Mouse (Mus musculus): ENCODE measurements around the gene Ehbp1. TPM values are rescaled to one million over a fixed set of nuclear protein-coding genes. Genes with fewer than 3 reads are reported as not detected.

Ehbp1 gene
- polyA plus RNA-seq, 1 experiment from 2014 or later: 23.5 TPM

- Histone ChIP-seq H3K27me3 (replicated peaks; ENCODE audit: control insufficient read depth, insufficient read depth, low read length) (no peaks in the 10 kb centered on the region), H3K27ac (ENCODE audit: low read length) (peak overlapping the region; percentile 88), H3K36me3 (ENCODE audit: control insufficient read depth, insufficient read depth) (no peaks in the 10 kb centered on the region; the same call in 1 of the 2 replicates), H3K4me1 (replicated peaks; ENCODE audit: control insufficient read depth, insufficient read depth, low read length) (peaks cover 25% of the 10 kb centered on the region), H3K9ac (replicated peaks; ENCODE audit: low read depth, low read length) (peak overlapping the region; percentile 71), H3K4me3 (replicated peaks; ENCODE audit: low read length) (peak overlapping the region; percentile 74), H3K9me3 (ENCODE audit: control insufficient read depth, low read length) (no peaks in the 10 kb centered on the region), H3K4me2 (ENCODE audit: low read length) (peak overlapping the region; percentile 83)
- ATAC-seq: no peak
- WGBS: 0% methylated on average over 6 of the region's 6 CpGs
Measured at GRCm38 (mm10) chr11:22287513-22287900, 54.6 kb downstream of the Ehbp1 start.

- H3K4me3 ChIP-seq (replicated peaks; ENCODE audit: low read length): peak overlapping the region; percentile 74
- H3K9ac ChIP-seq (replicated peaks; ENCODE audit: low read depth, low read length): peak overlapping the region; percentile 92
- peak overlapping the region; percentile 84 for H3K4me2 ChIP-seq (ENCODE audit: low read length)
- ATAC-seq: peak; percentile 100
- under 1% methylated on average over 34 of the region's 43 CpGs for WGBS
- H3K27me3 ChIP-seq (replicated peaks; ENCODE audit: control insufficient read depth, insufficient read depth, low read length): no peaks in the 10 kb centered on the region
- peaks cover 25% of the 10 kb centered on the region for H3K4me1 ChIP-seq (replicated peaks; ENCODE audit: control insufficient read depth, insufficient read depth, low read length)
- H3K9me3 ChIP-seq (ENCODE audit: control insufficient read depth, low read length): no peaks in the 10 kb centered on the region
- H3K27ac ChIP-seq (ENCODE audit: low read length): peak overlapping the region; percentile 88
- peaks cover 1% of the 10 kb centered on the region; the same call in 1 of the 2 replicates for H3K36me3 ChIP-seq (ENCODE audit: control insufficient read depth, insufficient read depth)
Measured at GRCm38 (mm10) chr11:22286885-22287512, 55.1 kb downstream of the Ehbp1 start.

- WGBS: under 1% methylated on average over 35 of the region's 39 CpGs
Measured at GRCm38 (mm10) chr11:22286371-22286872, 55.7 kb downstream of the Ehbp1 start.

GRCm38 (mm10) chr11:22276656-22277055 lies 65.4 kb downstream of the Ehbp1 start:
- 91% methylated on average over 3 of the region's 3 CpGs for WGBS
- no peak overlapping the region for H3K4me3 ChIP-seq (replicated peaks; ENCODE audit: low read length)
- no peaks in the 10 kb centered on the region for H3K27me3 ChIP-seq (replicated peaks; ENCODE audit: control insufficient read depth, insufficient read depth, low read length)
- no peak overlapping the region for H3K9ac ChIP-seq (replicated peaks; ENCODE audit: low read depth, low read length)
- H3K4me1 ChIP-seq (replicated peaks; ENCODE audit: control insufficient read depth, insufficient read depth, low read length): no peaks in the 10 kb centered on the region
- H3K4me2 ChIP-seq (ENCODE audit: low read length): no peak overlapping the region
- H3K9me3 ChIP-seq (ENCODE audit: control insufficient read depth, low read length): peaks cover 5% of the 10 kb centered on the region; the same call in 1 of the 2 replicates
- ATAC-seq: no peak
- H3K36me3 ChIP-seq (ENCODE audit: control insufficient read depth, insufficient read depth): peaks cover 13% of the 10 kb centered on the region
- H3K27ac ChIP-seq (ENCODE audit: low read length): no peak overlapping the region

More at GRCm38 (mm10) chr11:22286371-22286872, 55.7 kb downstream of the Ehbp1 start:
- ATAC-seq: peak; percentile 76
- H3K27me3 ChIP-seq (replicated peaks; ENCODE audit: control insufficient read depth, insufficient read depth, low read length): no peaks in the 10 kb centered on the region
- H3K36me3 ChIP-seq (ENCODE audit: control insufficient read depth, insufficient read depth): peaks cover 4% of the 10 kb centered on the region; the same call in 1 of the 2 replicates
- peak overlapping the region; percentile 88 for H3K27ac ChIP-seq (ENCODE audit: low read length)
- peak overlapping the region; percentile 74 for H3K4me3 ChIP-seq (replicated peaks; ENCODE audit: low read length)
- peak overlapping the region; percentile 84 for H3K4me2 ChIP-seq (ENCODE audit: low read length)
- H3K4me1 ChIP-seq (replicated peaks; ENCODE audit: control insufficient read depth, insufficient read depth, low read length): peaks cover 25% of the 10 kb centered on the region
- peak overlapping the region; percentile 92 for H3K9ac ChIP-seq (replicated peaks; ENCODE audit: low read depth, low read length)
- 0 out of 2 replicates have a peak, but pooled peaks cover 3% of the 10 kb centered on the region for H3K9me3 ChIP-seq (ENCODE audit: control insufficient read depth, low read length)

- 98% methylated on average over 2 of the region's 2 CpGs for WGBS
- Histone ChIP-seq H3K4me1 (replicated peaks; ENCODE audit: control insufficient read depth, insufficient read depth, low read length) (peaks cover 3% of the 10 kb centered on the region; the same call in 1 of the 2 replicates), H3K4me2 (ENCODE audit: low read length) (no peak overlapping the region), H3K9ac (replicated peaks; ENCODE audit: low read depth, low read length) (no peak overlapping the region), H3K36me3 (ENCODE audit: control insufficient read depth, insufficient read depth) (peaks cover 6% of the 10 kb centered on the region), H3K27me3 (replicated peaks; ENCODE audit: control insufficient read depth, insufficient read depth, low read length) (no peaks in the 10 kb centered on the region), H3K4me3 (replicated peaks; ENCODE audit: low read length) (no peak overlapping the region), H3K9me3 (ENCODE audit: control insufficient read depth, low read length) (peaks cover 3% of the 10 kb centered on the region; the same call in 1 of the 2 replicates), H3K27ac (ENCODE audit: low read length) (no peak overlapping the region)
- no peak for ATAC-seq
Measured at GRCm38 (mm10) chr11:22274144-22274543, 67.9 kb downstream of the Ehbp1 start.

- H3K27ac ChIP-seq (ENCODE audit: low read length): no peak overlapping the region
- no peak overlapping the region for H3K9ac ChIP-seq (replicated peaks; ENCODE audit: low read depth, low read length)
- H3K4me3 ChIP-seq (replicated peaks; ENCODE audit: low read length): no peak overlapping the region
- peaks cover 3% of the 10 kb centered on the region; the same call in 1 of the 2 replicates for H3K4me1 ChIP-seq (replicated peaks; ENCODE audit: control insufficient read depth, insufficient read depth, low read length)
- WGBS: 80% methylated on average over 7 of the region's 7 CpGs
- peaks cover 3% of the 10 kb centered on the region; the same call in 1 of the 2 replicates for H3K9me3 ChIP-seq (ENCODE audit: control insufficient read depth, low read length)
- no peak overlapping the region for H3K4me2 ChIP-seq (ENCODE audit: low read length)
- ATAC-seq: no peak
- no peaks in the 10 kb centered on the region for H3K27me3 ChIP-seq (replicated peaks; ENCODE audit: control insufficient read depth, insufficient read depth, low read length)
- H3K36me3 ChIP-seq (ENCODE audit: control insufficient read depth, insufficient read depth): peaks cover 6% of the 10 kb centered on the region
Measured at GRCm38 (mm10) chr11:22273378-22273777, 68.7 kb downstream of the Ehbp1 start.

GRCm38 (mm10) chr11:22271889-22272288 lies 70.2 kb downstream of the Ehbp1 start:
- Histone ChIP-seq H3K4me2 (ENCODE audit: low read length) (no peak overlapping the region), H3K36me3 (ENCODE audit: control insufficient read depth, insufficient read depth) (peaks cover 6% of the 10 kb centered on the region), H3K27ac (ENCODE audit: low read length) (no peak overlapping the region), H3K4me1 (replicated peaks; ENCODE audit: control insufficient read depth, insufficient read depth, low read length) (peaks cover 3% of the 10 kb centered on the region; the same call in 1 of the 2 replicates), H3K27me3 (replicated peaks; ENCODE audit: control insufficient read depth, insufficient read depth, low read length) (no peaks in the 10 kb centered on the region), H3K9me3 (ENCODE audit: control insufficient read depth, low read length) (peaks cover 3% of the 10 kb centered on the region; the same call in 1 of the 2 replicates), H3K9ac (replicated peaks; ENCODE audit: low read depth, low read length) (no peak overlapping the region), H3K4me3 (replicated peaks; ENCODE audit: low read length) (no peak overlapping the region)
- ATAC-seq: no peak
- WGBS: 80% methylated on average over 3 of the region's 3 CpGs

- Histone ChIP-seq H3K4me1 (replicated peaks; ENCODE audit: control insufficient read depth, insufficient read depth, low read length) (peaks cover 3% of the 10 kb centered on the region; the same call in 1 of the 2 replicates), H3K27ac (ENCODE audit: low read length) (no peak overlapping the region), H3K4me2 (ENCODE audit: low read length) (no peak overlapping the region), H3K36me3 (ENCODE audit: control insufficient read depth, insufficient read depth) (no peaks in the 10 kb centered on the region), H3K4me3 (replicated peaks; ENCODE audit: low read length) (no peak overlapping the region), H3K9me3 (ENCODE audit: control insufficient read depth, low read length) (no peaks in the 10 kb centered on the region), H3K27me3 (replicated peaks; ENCODE audit: control insufficient read depth, insufficient read depth, low read length) (no peaks in the 10 kb centered on the region), H3K9ac (replicated peaks; ENCODE audit: low read depth, low read length) (no peak overlapping the region)
- no peak for ATAC-seq
- 78% methylated on average over 4 of the region's 4 CpGs for WGBS
Measured at GRCm38 (mm10) chr11:22269643-22270042, 72.4 kb downstream of the Ehbp1 start.

- H3K4me1 ChIP-seq (replicated peaks; ENCODE audit: control insufficient read depth, insufficient read depth, low read length): peaks cover 3% of the 10 kb centered on the region; the same call in 1 of the 2 replicates
- no peak overlapping the region for H3K27ac ChIP-seq (ENCODE audit: low read length)
- no peak for ATAC-seq
- WGBS: 81% methylated on average over 3 of the region's 3 CpGs
- H3K27me3 ChIP-seq (replicated peaks; ENCODE audit: control insufficient read depth, insufficient read depth, low read length): no peaks in the 10 kb centered on the region
- H3K4me2 ChIP-seq (ENCODE audit: low read length): no peak overlapping the region
- H3K4me3 ChIP-seq (replicated peaks; ENCODE audit: low read length): no peak overlapping the region
- H3K9me3 ChIP-seq (ENCODE audit: control insufficient read depth, low read length): no peaks in the 10 kb centered on the region
- H3K9ac ChIP-seq (replicated peaks; ENCODE audit: low read depth, low read length): no peak overlapping the region
- no peaks in the 10 kb centered on the region for H3K36me3 ChIP-seq (ENCODE audit: control insufficient read depth, insufficient read depth)
Measured at GRCm38 (mm10) chr11:22269173-22269572, 72.9 kb downstream of the Ehbp1 start.

Data from forebrain, embryonic 16.5 days (tissue).